Mouse (Mus musculus) R1 (cell line): ENCODE measurements around the gene Gm20388.
A peak's percentile ranks its signal among the peaks of the same experiment; 100 is the strongest.

Experiments used
- DNase-seq: peaks from one replicate; pipeline ENCODE4 v3.0.0-alpha.2; 2018; ENCODE audit warnings: low read depth, low spot score

The Gm20388 gene

DNA sequence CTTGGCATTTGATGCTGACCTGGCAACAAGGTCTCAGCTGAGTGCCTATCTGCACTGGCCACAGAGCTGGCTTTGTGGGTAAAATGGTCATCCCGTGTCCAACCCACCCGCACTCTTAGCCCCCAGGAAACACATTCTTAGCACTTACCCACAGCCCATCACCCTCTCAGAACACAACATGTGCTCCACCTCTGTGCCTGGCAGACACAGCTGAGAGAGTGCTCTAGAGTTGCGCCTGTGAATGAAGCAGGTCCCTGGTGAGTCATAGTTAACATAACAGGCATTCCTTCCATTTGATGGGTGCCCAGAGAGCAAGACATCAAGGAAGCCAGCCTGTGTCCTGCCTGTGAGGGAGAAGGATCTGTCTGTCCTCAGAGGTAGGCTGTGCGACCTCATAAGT, 2276.6 kb downstream of the Gm20388 start:
- no peak for DNase-seq

DNA sequence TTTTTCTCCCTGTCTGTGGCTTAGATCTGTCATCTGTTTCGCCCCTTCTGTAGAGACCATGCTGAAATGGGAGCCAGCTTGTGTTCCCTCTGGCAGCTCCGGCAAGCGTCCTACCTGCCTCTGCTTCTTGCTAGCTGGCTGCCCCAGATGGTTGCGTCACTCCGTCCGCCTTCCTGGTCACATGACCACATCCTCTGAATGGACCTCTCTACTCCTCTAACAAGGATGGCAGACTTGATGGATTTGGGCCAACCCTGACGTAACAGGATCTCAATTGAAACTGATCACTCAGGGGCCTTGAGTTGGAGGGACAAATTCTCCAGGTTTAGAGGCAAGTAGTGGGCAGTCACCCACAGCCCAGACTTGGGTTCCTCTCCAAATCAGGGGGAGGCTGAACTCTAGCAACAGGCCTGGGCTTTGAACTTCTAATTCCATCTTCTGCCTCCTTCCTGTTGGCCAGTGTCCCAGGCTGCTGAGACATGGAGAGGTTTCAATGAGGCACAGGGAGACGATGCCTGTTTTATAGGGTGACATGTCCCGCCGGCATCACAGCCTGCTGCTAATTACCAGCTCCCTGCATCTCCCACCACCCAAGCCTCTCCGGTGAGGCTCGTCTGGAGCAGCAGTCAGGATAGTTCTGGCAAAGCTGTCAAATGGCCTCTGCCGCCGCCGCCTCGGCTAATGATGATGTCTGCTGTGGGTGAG, 2279.9 kb downstream of the Gm20388 start:
- no peak for DNase-seq

DNA sequence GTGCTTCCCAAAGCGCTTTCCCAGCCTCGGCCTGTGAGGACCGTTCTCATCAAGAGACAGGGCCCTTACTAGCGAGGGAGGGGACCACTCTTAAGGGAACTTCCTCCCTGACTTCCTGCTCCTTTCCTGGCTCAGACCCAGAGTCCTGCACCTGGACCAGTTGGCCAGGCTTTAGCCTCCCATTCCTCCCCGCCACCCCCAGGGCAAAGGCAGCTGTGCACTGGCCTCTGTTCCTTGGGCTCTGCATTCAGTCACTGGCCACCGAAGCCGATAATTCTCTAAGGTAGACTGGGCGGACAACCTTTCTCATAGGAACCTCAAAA, 2280.4 kb downstream of the Gm20388 start:
- DNase-seq, result no peak

DNA sequence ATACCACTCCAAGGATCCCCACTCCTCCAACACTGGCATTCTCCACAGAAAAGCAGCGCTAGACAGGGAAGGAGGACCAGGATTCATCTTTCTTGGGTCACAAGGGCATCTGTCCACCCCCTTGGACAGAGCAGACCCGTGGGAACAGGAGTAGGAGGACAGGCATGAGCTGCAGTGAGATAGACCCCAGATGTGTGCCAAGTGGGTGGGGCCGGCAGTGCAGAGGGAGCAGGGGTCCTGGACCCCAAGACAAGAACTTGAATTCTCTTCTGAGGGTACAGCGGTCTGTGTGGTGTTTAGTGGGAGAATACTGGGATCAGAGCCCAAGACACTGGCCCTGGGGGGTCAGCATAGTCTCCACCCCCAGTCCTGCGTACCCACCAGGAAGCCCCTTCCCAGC, 2282.1 kb downstream of the Gm20388 start:
- DNase-seq, result no peak

DNA sequence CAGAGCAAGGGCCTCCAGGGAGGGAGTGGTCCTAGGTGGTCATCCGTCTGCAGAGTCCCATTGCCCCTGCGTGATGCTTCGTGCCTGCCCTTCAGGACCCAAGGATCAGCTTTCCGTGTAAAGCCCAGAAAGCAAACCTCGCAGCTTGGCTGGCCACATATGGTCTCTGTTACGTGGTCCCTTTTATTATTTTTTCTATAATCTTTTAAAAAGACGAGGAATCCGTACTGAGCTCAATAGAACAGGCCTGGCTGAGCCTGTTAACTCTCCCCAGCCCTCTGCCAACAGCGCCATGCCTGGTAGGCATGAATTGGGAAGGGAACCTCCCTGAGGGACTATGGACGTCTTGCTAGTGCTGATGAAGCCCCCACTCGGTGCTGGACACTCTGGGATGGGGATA, 2282.9 kb downstream of the Gm20388 start:
- no peak for DNase-seq

DNA sequence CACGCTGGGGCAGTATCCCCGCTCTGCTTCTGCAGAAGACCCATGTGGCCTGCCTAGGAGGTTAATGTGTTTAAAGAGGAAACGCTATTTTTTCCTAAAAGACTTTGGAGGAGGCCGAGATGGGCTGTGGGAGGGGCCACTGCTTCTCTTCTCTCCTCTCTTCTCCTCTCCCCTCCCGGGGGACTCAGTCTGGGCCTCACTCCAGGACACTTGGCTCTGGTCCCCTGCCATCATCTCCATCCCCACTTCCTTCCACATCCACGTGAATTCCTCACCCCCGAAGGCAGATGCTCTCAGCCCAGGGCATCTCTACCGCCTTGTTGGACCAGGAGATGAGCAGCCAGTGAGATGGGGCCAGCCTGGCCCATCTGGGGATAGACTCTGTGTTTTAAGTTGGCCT, 2283.8 kb downstream of the Gm20388 start:
- no peak for DNase-seq

DNA sequence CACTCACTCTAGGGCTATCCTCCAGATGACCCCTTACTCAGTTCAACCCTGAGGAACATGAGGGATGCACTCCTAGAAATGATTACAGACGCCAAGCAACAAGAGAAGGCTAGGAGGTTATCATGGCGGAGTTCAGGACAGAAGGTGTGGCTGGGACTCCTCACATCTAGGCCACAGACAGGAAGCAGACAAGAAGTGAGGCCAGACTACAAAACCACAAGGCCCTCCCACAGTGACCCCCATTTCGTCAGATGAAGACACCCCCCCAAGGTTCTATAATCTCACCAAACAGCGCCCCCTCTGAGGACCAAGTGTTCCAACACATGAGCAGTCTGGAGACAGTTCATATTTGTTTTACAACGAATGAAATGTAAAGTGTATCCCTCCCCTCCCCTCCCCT, 2286.7 kb downstream of the Gm20388 start:
- peak; percentile 20 for DNase-seq

DNA sequence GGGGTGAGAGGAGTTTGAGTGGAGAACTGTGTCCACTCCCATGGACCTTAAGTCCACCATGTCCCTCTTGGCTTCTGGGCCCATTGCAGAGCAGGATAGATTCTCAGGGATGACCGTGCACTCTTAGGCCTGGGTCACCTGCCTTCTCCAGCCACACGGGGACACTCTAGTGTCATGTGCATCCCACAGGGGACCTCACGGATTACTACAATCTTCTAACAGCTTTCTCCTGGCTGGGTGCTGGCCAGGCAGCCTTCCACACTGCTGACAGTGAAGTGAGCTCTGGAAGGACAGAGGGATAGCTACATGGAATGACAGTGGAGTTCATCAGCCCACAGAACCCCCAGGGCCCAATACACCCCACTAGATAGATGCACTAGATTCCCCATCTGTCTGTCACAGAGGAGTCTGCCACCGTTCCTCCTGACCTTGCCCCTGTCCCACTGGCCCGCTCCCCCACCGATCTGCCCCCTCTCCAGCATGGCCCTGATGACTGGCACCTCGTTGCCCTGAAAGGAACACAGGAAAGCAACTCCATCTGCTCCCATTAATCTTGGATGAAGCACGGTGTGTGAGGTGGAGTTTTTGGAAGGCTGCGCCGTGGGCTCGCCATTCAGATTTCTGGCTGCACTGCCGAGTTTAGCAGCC, 2287.9 kb downstream of the Gm20388 start:
- no peak for DNase-seq

DNA sequence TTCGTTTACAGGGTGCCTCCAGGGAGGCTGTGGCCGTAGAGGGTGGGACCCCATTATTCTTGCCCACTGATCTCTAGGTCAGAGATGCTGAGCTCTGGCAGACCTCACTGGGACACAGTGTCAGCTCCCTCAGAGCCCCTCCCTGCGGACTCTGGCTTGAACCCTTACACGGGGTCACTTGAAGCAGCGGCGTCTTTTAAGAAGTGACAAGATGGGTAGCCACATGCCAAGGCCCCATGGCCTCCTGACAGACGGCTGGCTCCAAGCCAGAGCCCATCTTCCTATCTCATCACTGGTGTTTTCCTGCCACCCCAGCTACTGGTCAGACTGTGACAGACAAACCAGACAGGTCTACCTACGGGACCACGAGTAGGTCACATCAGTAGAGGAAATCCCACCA, 2288.6 kb downstream of the Gm20388 start:
- DNase-seq, result no peak

DNA sequence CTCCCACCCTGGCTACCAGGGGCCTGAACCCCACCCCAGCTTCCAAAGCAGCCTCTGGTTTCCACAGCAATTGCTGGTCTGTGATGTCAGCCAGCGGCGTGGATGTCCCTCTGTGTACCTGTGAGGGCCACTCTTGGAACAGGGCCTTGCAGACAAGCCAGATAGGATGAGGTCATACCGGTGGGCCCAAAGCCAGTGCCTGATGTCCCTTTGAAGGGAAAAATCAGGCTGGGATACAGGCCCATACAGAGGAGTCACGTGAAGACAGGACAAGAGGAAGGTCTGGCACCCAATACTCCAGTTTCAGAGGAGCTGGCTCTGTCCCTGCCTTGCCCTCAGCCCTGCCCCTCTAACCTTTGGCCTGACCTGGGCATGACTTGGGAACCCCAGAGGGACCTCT, 2289.2 kb downstream of the Gm20388 start:
- DNase-seq, result no peak

DNA sequence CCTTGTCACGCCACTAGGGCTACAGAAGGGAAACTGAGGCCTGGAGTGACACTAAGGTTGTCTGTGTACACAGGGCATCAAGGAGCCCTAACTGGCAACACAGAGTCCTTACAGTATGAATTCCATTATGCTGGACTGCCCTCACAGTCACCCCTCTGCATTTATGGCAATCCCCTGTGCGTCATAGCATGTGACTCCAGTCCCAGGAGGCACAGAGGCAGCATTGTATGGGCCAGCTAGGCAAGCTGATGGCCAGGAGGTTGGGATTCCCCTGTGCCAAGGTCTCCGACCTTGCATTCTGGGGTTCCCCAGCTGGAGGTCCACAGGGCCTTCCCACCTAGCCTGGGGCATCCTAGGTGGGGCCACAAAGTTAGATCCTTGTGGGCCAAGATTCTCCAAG, 2300.9 kb downstream of the Gm20388 start:
- no peak for DNase-seq

DNA sequence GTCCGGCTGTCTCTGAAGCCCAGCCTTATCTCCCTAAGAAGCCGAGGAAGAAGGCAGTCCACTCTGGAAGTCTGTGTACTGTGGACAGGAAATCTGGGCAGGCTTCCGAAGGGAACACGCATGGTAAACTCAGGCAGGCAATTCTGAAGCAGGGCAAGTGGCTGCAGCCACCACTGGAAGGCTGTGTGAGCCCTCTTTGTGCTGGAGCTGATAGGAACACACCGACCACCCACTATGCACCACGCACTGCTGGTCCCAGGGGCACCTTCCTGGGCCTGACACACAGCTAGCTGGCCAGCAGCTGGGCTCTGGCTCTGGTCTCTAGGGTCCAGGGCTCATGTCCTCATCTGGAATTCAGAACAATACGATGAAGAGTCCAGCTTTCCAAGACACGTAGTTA, 2305.0 kb downstream of the Gm20388 start:
- DNase-seq, result no peak

DNA sequence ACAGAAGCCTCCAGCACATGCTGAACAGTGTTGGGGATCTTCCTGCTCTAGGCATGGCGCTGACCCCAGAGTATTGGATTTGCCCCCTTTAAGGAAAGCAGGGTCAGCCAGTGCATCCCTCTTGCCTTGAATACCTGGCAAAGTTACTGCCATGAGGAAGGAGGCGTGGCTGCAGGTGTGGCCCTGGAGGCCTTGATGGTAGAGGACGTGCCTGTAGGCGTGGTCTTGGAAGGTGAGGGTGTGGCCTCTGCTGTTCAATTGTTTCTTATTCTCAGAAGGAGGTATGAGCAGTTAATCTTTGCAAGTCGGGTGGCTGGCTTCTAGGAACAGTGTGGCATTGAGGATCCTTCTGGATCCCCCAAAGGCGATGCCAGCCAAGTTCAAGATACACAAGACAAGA, 2305.8 kb downstream of the Gm20388 start:
- DNase-seq, result peak; percentile 30

DNA sequence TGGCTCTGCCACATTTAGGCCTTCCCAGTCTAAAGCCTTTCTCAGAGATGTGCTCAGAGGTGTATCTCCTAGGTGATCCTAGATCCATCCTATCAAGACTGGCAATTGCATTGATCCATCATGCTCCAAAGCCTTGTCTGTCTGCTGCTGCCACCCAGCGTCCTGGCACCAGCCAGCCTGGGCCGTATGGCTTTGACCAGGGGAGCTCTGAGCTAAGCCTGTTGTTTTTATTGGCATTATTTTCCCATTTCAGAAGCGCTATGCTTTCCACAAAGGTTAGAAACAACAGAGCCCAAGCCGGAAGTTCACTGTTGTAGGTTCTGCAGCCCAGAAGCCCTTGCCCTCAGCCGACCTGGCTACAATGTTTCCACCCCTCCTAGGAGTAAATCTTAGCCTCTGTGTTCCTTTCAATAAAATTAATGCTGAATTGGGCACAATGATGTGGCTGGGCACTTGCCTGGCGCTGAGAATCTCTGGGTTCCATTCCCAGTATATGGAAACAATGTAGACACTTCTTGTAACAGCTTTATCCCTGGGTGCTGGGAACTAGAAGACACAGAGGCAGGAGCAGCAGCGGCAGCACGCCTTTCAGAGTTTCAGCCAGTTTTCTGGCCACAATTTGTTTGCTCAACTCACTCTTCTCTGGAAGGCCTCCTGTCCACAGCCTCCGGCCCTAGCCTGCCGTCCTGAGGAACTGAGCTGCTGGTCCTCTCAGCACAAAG, 2307.0 kb downstream of the Gm20388 start:
- DNase-seq, result no peak

DNA sequence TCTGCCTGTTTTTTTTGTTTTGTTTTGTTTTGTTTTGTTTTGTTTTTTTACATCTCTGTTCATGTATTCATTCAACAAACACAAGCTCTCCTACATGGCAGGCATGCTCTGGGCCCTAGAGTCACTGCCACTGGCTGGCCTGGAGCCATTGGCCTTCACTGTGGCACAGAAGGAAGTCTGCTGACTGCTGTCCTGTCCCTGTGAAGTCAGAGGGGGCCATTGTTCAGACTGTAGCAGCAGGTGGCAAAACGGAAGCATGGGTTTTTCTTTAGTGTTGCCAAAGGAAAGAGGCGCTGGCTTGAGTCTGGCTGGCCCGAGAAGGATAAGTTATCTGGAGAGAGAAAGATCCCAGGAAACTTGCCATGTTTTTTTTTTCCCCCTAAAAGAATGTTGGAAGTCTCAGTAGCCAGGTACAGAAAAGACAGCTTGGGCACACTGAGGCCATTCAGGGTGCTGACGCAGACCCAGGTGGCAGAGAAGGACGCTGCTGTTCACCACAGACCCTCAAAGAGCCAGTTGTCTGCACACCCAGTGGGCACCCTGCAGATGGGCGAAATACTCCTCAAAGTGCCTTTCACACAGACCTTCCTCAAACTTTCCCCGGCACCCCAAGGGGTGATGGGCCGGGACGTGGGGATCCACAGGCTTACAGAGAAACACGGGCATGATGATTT, 2313.5 kb downstream of the Gm20388 start:
- DNase-seq, result no peak

DNA sequence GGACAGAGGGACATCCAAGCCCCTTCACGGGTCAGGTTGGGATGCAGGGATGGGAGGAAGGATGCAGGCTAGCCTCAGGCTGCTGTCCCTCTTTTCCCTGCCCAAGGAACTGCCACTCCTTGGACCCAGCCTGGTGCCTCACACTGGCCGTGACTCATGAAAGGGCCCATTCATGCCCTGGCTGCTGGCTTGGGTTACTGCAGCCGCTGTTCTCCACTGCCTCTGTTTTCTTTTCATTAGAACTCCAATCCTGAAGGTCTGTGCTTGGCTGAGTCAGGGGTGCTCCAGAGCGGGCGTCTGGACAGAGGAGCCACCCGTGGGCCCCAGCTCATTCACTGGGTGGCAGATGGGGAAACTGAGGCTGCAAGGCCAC, 2314.0 kb downstream of the Gm20388 start:
- no peak for DNase-seq

DNA sequence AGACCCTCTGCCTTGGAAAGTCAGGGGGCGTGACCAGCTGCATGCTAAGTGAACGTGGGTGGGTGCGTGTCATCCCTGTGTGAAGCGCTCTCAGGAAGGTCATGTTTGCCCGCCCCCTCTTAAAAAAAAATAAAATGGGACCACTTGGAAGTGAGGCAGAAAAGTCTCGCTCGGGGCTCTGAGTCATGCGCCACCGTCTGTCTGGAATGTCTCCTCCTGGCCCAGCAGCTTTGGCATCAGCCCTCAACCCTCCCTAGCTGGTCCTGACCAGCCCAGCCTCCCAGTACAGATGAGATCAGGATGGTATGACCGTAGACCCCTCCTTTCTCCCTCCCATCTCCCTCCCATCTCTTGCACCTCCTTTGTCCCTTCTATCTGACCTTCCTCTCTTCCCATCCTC, 2314.8 kb downstream of the Gm20388 start:
- DNase-seq, result no peak

DNA sequence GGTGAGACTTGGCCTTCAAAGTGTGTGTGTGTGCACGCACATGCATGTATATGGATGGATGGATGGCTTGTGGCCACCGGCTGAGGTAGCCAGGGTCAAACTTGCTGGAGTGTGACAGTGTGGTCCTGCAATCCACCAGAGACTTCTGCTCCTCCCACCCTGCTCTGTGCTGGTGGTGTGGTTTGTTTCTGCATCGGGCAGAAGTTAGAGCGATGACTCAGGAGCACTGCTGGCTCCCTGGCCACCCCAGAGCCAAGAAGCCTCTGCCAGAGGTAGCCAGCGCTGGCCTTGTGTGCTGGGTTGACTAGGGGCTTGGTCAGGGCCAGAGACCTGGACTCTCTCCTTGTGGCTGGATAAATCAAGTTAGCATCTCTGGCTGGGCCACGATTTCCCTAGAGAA, 2316.7 kb downstream of the Gm20388 start:
- no peak for DNase-seq

DNA sequence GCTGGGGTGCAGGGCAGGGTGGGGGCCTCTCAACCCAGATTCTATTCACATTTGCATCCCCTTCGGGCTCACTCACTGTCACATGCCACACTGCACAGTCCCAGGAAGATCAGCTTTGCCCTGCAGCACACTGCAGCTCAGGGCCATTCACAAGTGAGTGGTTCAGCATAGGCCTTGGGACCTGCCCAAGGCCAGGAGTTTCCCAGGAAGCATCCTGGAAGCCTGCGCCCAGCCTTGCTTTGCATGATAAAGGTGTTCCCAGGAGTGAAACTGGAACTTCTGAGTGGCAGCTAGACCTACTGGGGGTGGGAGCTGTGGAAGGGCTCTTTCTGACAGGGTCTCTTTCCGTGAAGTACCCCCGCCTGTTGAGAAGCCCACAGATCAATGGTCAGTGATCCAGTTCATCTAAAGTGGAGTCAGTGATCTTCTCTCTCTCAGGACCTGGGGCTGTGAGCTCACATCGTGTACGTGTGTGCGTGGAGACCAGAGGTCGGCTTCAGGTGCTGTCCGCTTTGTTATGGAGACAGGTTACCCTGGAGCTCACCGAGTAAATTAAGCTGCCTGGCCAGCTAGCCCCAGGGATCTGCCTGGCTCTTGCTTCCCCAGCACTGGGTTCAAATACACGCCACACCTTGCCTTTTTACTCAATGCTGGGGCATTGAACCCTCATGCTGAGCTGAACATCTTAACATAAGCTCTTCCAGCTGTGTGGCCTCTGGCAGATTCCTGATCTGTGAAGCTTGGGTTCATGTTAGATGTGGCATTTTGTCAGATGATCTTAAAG, 2318.3 kb downstream of the Gm20388 start:
- peak; percentile 81 for DNase-seq

DNA sequence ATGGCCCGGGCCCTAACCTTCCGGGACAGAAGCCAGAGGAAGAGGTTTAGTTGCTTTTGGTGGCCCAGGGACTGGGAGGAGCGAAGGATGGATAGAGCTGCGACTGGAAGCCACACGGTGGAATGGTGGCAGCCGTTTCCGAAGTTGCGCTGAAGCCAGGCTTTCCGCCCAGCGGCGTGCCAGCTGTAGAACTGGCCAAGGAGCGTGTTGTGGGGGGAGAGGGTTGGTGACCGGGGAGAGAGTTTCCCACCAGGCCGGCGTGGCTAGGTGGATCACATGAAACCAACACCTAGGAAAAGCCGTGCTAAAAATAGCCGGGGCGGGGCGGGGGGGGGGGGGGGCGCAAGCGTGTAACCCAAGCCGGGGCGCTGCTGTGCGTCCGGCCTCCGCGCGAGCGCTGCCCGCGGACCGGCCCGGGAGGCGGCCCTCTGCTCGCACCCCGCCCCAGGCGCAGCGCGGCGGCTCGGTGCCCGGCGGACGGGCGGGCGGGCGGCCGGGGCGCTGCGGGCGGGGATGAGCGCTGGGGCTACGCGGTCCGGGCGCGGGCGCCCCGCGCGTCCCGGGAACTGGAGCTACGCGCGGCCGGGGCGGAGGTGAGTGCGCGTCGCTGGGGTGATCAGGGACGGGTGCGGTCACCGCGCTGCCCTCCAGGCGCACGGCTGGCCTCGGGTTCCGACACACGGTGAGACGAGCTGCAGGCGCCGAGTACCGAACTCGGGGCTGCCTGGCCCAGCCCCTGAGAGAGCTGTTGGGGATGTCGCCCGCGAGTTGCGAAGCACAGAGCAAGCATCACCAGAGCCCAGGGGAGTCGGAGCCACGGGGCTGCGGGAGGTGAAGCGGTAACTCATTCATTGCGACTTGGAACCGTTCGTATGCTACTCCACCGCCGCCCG, 2319.4 kb downstream of the Gm20388 start:
- peak; percentile 16 for DNase-seq
